ENCODE assay signal across 8 mouse cellular contexts in the genomic region with DNA sequence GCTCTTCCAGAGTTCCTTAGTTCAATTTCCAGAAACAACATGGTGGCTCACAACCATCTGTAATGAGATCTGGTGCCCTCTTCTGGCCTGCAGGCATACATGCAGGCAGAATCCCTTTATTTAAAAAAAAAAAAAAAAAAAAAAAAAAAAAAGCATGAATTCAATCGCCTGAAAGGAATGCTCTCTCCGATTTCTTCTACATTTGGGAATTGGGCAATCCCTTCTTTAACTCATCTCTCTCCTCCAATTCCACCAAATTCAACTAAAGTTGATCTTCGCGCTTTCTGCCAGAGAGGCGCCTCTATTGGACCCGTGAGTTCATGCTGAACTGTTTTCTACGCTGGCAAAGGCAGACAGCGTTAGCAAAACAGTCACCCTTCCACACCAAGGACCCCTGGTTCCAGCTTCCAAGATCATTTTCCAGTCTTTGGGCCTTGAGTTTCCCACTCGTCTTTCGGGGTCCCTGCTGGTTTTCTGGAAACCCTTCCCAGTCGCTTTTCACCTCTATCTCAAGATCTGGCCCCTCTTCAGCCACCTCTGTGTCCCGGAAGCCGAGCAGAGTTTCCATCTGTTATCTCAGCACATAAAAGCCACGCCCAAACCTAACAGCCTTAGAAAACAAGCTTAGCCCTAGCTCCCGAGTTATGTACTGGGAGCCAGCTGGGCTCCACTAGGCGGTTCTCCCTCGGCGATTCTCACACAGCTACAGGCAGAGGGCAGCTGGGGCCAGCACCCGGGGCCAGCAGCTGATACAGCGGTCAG. TPM values are rescaled to one million over a fixed set of nuclear protein-coding genes. Genes with fewer than 3 reads are reported as not detected.
DNase-seq lines count a peak whose midpoint lies in the region; ATAC-seq and TF ChIP-seq lines count a peak whose summit lies in the region.

No protein-coding gene starts in this region.

- 0 out of 2 replicates have a peak, but pooled peaks cover 2% of the 10 kb centered on the region for H3K27me3 ChIP-seq in E14TG2a.4 (ENCODE audit: insufficient read depth, low read length)
- no peaks in the 10 kb centered on the region for H3K27me3 ChIP-seq in forebrain, postnatal 0 days (ENCODE audit: insufficient read depth, low read length)
- no peaks in the 10 kb centered on the region for H3K27me3 ChIP-seq in hindbrain, embryonic 13.5 days
- no peaks in the 10 kb centered on the region for H3K27me3 ChIP-seq in liver, adult 2 months (ENCODE audit: control insufficient read depth, insufficient read depth, low read length)
- no peaks in the 10 kb centered on the region for H3K27me3 ChIP-seq in midbrain, postnatal 0 days (ENCODE audit: insufficient read depth, low read length)

- peaks cover 33% of the 10 kb centered on the region for H3K4me1 ChIP-seq in E14TG2a.4 (replicated peaks; ENCODE audit: low read depth, low read length)
- no peaks in the 10 kb centered on the region for H3K4me1 ChIP-seq in forebrain, postnatal 0 days (ENCODE audit: insufficient read depth)
- peaks cover 12% of the 10 kb centered on the region for H3K4me1 ChIP-seq in hindbrain, embryonic 13.5 days (replicated peaks)
- H3K4me1 ChIP-seq in liver, adult 2 months (ENCODE audit: control insufficient read depth, insufficient read depth, low read length), result peaks cover 14% of the 10 kb centered on the region
- H3K4me1 ChIP-seq in midbrain, postnatal 0 days (ENCODE audit: insufficient read depth, low read length), result peaks cover 6% of the 10 kb centered on the region; the same call in 1 of the 2 replicates

- peak overlapping the region; percentile 69 for H3K4me3 ChIP-seq in E14TG2a.4 (replicated peaks; ENCODE audit: low read length)
- H3K4me3 ChIP-seq in forebrain, postnatal 0 days (ENCODE audit: low read depth, low read length), result peak overlapping the region; percentile 27
- peak overlapping the region; percentile 28 for H3K4me3 ChIP-seq in hindbrain, embryonic 13.5 days
- peak overlapping the region; percentile 39 for H3K4me3 ChIP-seq in liver, adult 2 months (ENCODE audit: insufficient read depth, low read depth, low read length)
- peak overlapping the region; percentile 14 for H3K4me3 ChIP-seq in midbrain, postnatal 0 days (ENCODE audit: low read depth, low read length)

- no peak overlapping the region for H3K27ac ChIP-seq in forebrain, postnatal 0 days (ENCODE audit: low read depth, low read length)
- no peak overlapping the region for H3K27ac ChIP-seq in hindbrain, embryonic 13.5 days
- peak overlapping the region; percentile 97 for H3K27ac ChIP-seq in liver, adult 2 months (replicated peaks; ENCODE audit: insufficient read depth, low read depth, low read length)
- H3K27ac ChIP-seq in midbrain, postnatal 0 days (ENCODE audit: low read depth, low read length), result no peak overlapping the region

- H3K79me2 ChIP-seq in liver, adult 2 months (ENCODE audit: control insufficient read depth, insufficient read depth, low read length), result no peaks in the 10 kb centered on the region

- peak; percentile 38; the same call in 1 of the 2 replicates for ATAC-seq in forebrain, postnatal 0 days
- ATAC-seq in hindbrain, embryonic 13.5 days (ENCODE audit: low FRiP score), result peak; percentile 53; the same call in 1 of the 2 replicates
- no peak for ATAC-seq in midbrain, postnatal 0 days (ENCODE audit: low FRiP score)

- TF ChIP-seq POLR2A in liver, adult 2 months (IDR thresholded peaks at IDR 0.05; ENCODE audit: extremely low read depth, insufficient read depth, low read length), result peak; percentile 50; the same call in 1 of the 2 replicates

- H3K36me3 ChIP-seq in E14TG2a.4 (ENCODE audit: insufficient read depth, low read length), result peaks cover under 1% of the 10 kb centered on the region; the same call in 1 of the 2 replicates
- H3K36me3 ChIP-seq in forebrain, postnatal 0 days (ENCODE audit: insufficient read depth), result peaks cover 8% of the 10 kb centered on the region; the same call in 1 of the 2 replicates
- H3K36me3 ChIP-seq in hindbrain, embryonic 13.5 days, result peaks cover 13% of the 10 kb centered on the region
- peaks cover 4% of the 10 kb centered on the region; the same call in 1 of the 2 replicates for H3K36me3 ChIP-seq in liver, adult 2 months (ENCODE audit: control insufficient read depth, insufficient read depth, low read length)
- H3K36me3 ChIP-seq in midbrain, postnatal 0 days (ENCODE audit: insufficient read depth, low read length), result peaks cover 9% of the 10 kb centered on the region

- peak; percentile 53 for TF ChIP-seq CTCF in E14TG2a.4 (conservative IDR thresholded peaks at IDR 0.05; ENCODE audit: low read length)
- peak; percentile 64 for TF ChIP-seq CTCF in forebrain, postnatal 0 days (IDR thresholded peaks at IDR 0.05; ENCODE audit: low read depth)
- peak; percentile 17; the same call in 1 of the 2 replicates for TF ChIP-seq CTCF in liver, adult 2 months (IDR thresholded peaks at IDR 0.05; ENCODE audit: low read depth, low read length)
- peak; percentile 72 for TF ChIP-seq CTCF in midbrain, postnatal 0 days (IDR thresholded peaks at IDR 0.05)

- H3K9me3 ChIP-seq in E14TG2a.4 (ENCODE audit: low read length), result no peaks in the 10 kb centered on the region
- no peaks in the 10 kb centered on the region for H3K9me3 ChIP-seq in forebrain, postnatal 0 days (ENCODE audit: low read length)
- H3K9me3 ChIP-seq in hindbrain, embryonic 13.5 days, result no peaks in the 10 kb centered on the region
- H3K9me3 ChIP-seq in midbrain, postnatal 0 days (ENCODE audit: low read length), result no peaks in the 10 kb centered on the region

- H3K4me2 ChIP-seq in forebrain, postnatal 0 days (ENCODE audit: low read depth), result peak overlapping the region; percentile 51
- H3K4me2 ChIP-seq in hindbrain, embryonic 13.5 days, result peak overlapping the region; percentile 53
- H3K4me2 ChIP-seq in midbrain, postnatal 0 days (ENCODE audit: low read depth, low read length, poor library complexity, severe bottlenecking), result peak overlapping the region; percentile 44

- WGBS in forebrain, postnatal 0 days, result 17% methylated on average over 20 of the region's 20 CpGs
- 15% methylated on average over 20 of the region's 20 CpGs for WGBS in hindbrain, embryonic 13.5 days
- 3% methylated on average over 20 of the region's 20 CpGs for WGBS in liver, adult 2 months
- 17% methylated on average over 20 of the region's 20 CpGs for WGBS in midbrain, postnatal 0 days

- DNase-seq in adrenal gland, postnatal 14 days, result peak; percentile 50
- peak; percentile 57 for DNase-seq in forebrain, postnatal 0 days
- peak; percentile 90 for DNase-seq in liver, adult 2 months (ENCODE audit: extremely low read depth, low read depth, low spot score)
- no peak for DNase-seq in midbrain, postnatal 0 days (ENCODE audit: low spot score)
- peak; percentile 58 for DNase-seq in thymus, postnatal 25 days
- no peak for DNase-seq in frontal cortex, postnatal 36 days (ENCODE audit: low spot score in 2 of 2)

- peak overlapping the region; percentile 33 for H3K9ac ChIP-seq in forebrain, postnatal 0 days
- peak overlapping the region; percentile 56 for H3K9ac ChIP-seq in hindbrain, embryonic 13.5 days
- peak overlapping the region; percentile 27 for H3K9ac ChIP-seq in liver, adult 2 months (ENCODE audit: low read depth, low read length)
- H3K9ac ChIP-seq in midbrain, postnatal 0 days (replicated peaks; ENCODE audit: low read length, poor library complexity, severe bottlenecking), result peak overlapping the region; percentile 33; the same call in 1 of the 2 replicates

RNA-seq across cellular contexts. Expression of a gene that starts 18.2 kb away (rescaled TPM):
- total RNA-seq in adrenal gland, postnatal 14 days (2021), result 94.0 and 97.0 TPM in 2 replicates
- total RNA-seq in forebrain, postnatal 0 days (2014; rRNA removed), result 118 and 146 TPM in 2 replicates
- 186 and 197 TPM in 2 replicates for polyA plus RNA-seq in forebrain, postnatal 0 days (2015; fragmentation: Nextera tagmentation; extraction: Ambion mirVana)
- polyA plus RNA-seq in hindbrain, embryonic 13.5 days (2015; fragmentation: Nextera tagmentation; extraction: Ambion mirVana), result 241 and 242 TPM in 2 replicates
- total RNA-seq in liver, adult 2 months (2014; rRNA removed), result 130 and 135 TPM in 2 replicates
- 42.9 and 49.5 TPM in 2 replicates for polyA plus RNA-seq in liver, adult 2 months (2012; rRNA removed)
- total RNA-seq in midbrain, postnatal 0 days (2014; rRNA removed), result 99.9 and 111 TPM in 2 replicates
- 160 and 170 TPM in 2 replicates for polyA plus RNA-seq in midbrain, postnatal 0 days (2015; fragmentation: Nextera tagmentation; extraction: Ambion mirVana)

RNA-seq across cellular contexts. Expression of a gene that starts 39.2 kb away (rescaled TPM):
- 654 and 801 TPM in 2 replicates for total RNA-seq in adrenal gland, postnatal 14 days (2021)
- total RNA-seq in forebrain, postnatal 0 days (2014; rRNA removed), result 609 and 774 TPM in 2 replicates
- polyA plus RNA-seq in forebrain, postnatal 0 days (2015; fragmentation: Nextera tagmentation; extraction: Ambion mirVana), result 566 and 750 TPM in 2 replicates
- polyA plus RNA-seq in hindbrain, embryonic 13.5 days (2015; fragmentation: Nextera tagmentation; extraction: Ambion mirVana), result 626 and 633 TPM in 2 replicates
- total RNA-seq in liver, adult 2 months (2014; rRNA removed), result 688 and 745 TPM in 2 replicates
- polyA plus RNA-seq in liver, adult 2 months (2012; rRNA removed), result 420 and 499 TPM in 2 replicates
- total RNA-seq in midbrain, postnatal 0 days (2014; rRNA removed), result 352 and 411 TPM in 2 replicates
- polyA plus RNA-seq in midbrain, postnatal 0 days (2015; fragmentation: Nextera tagmentation; extraction: Ambion mirVana), result 496 and 514 TPM in 2 replicates

Comparison
In these comparisons a context has a peak if more than half of its experiments do, and no peak if none do; other contexts are left out.
1. H3K4me3 ChIP-seq: peak in every context shown above with its lines; median percentile 69 in E14TG2a.4; 39 in liver, adult 2 months; 28 in hindbrain, embryonic 13.5 days; 27 in forebrain, postnatal 0 days; 14 in midbrain, postnatal 0 days.
2. CTCF ChIP-seq: peak in every context shown above with its lines; median percentile 72 in midbrain, postnatal 0 days; 64 in forebrain, postnatal 0 days; 53 in E14TG2a.4; 17 in liver, adult 2 months.
3. DNase-seq: peak in adrenal gland, postnatal 14 days (single experiment), forebrain, postnatal 0 days (single experiment), liver, adult 2 months (single experiment) and thymus, postnatal 25 days (single experiment); none in midbrain, postnatal 0 days (single experiment) and frontal cortex, postnatal 36 days (0 of 2).
4. Peak in every context shown above with its lines, with median percentiles within 50 percentile points of each other: H3K4me2 ChIP-seq and H3K9ac ChIP-seq.